Mouse (Mus musculus) neutrophil, adult 59 days (primary cell): ENCODE data around the gene Eea1. TPM values are rescaled to one million over a fixed set of nuclear protein-coding genes. Genes with fewer than 3 reads are reported as not detected.

ENCODE experiments used
- total RNA-seq, 2 experiments: library from RNA; stranded (reverse); gene quantifications; 1 replicate in 1 of 2; 2 replicates in 1 of 2; pipeline ENCODE4 v1.2.4; 2023

Eea1 gene
- total RNA-seq = 10 to 100 TPM; 17.5 to 21.0 TPM

GRCm38 (mm10) chr10:95940046-95940900, at the start of gene Eea1:
Eea1 (plus strand) TSS chr10:95940650.

Other genes with a start within 250 kb of the Eea1 start
- gene Gm33543, start 97.7 kb upstream of the Eea1 start, total RNA-seq = under 1 TPM; 0.33 to 0.44 TPM
- gene Gm5426, start 196.0 kb downstream of the Eea1 start, total RNA-seq = not detected